Mouse (Mus musculus) intestine, embryonic 16.5 days (tissue): ENCODE measurements around the gene BC030867. TPM values are rescaled to one million over a fixed set of nuclear protein-coding genes. Genes with fewer than 3 reads are reported as not detected.

Experiments
- ATAC-seq: fragments of 200-750 bp; cut with Nextera tagmentation; 2 replicates; pipeline ENCODE4 v1.8.0; 2017; ENCODE audit warnings: moderate TSS enrichment, moderate library complexity
- H3K27ac ChIP-seq: fragments of 300-500 bp; sonication (generic); 2 replicates; pipeline ENCODE4 v1.5.1; 2014; ENCODE audit warnings: mild to moderate bottlenecking, low read length
- H3K27me3 ChIP-seq: fragments of 300-500 bp; sonication (generic); replicated peaks from 2 replicates; pipeline ENCODE4 v1.6.1; 2014; ENCODE audit warnings: low read length, control low read depth, mixed read lengths; ENCODE audit not compliant: control insufficient read depth, insufficient read depth
- H3K36me3 ChIP-seq: fragments of 300-500 bp; sonication (generic); 2 replicates; pipeline ENCODE4 v1.6.1; 2014; ENCODE audit warnings: low read length, control low read depth; ENCODE audit not compliant: control insufficient read depth, insufficient read depth
- H3K4me1 ChIP-seq: fragments of 300-500 bp; sonication (generic); 2 replicates; pipeline ENCODE4 v1.6.1; 2014; ENCODE audit warnings: low read length, control low read depth, mixed read lengths; ENCODE audit not compliant: control insufficient read depth, insufficient read depth
- H3K4me2 ChIP-seq: fragments of 300-500 bp; sonication (generic); 2 replicates; pipeline ENCODE4 v1.6.1; 2014; ENCODE audit warnings: low read depth, low read length, control low read depth
- H3K4me3 ChIP-seq: fragments of 300-500 bp; sonication (generic); 2 replicates; pipeline ENCODE4 v1.5.1; 2014; ENCODE audit warnings: mild to moderate bottlenecking, low read length
- H3K9ac ChIP-seq: fragments of 300-500 bp; sonication (generic); 2 replicates; pipeline ENCODE4 v1.6.1; 2014; ENCODE audit warnings: low read depth, low read length
- H3K9me3 ChIP-seq: fragments of 300-500 bp; sonication (generic); 2 replicates; pipeline ENCODE4 v1.6.1; 2016; ENCODE audit warnings: low read length, control low read depth; ENCODE audit not compliant: control insufficient read depth
- WGBS: fragments of 180-500 bp; shearing (Covaris S2); extraction: QIAGEN DNeasy Blood & Tissue Kit; methylation state at CpG from one replicate; pipeline ENCODE4 v1.1.7; 2014; 5-methylcytosine and 5-hydroxymethylcytosine counted together
- polyA plus RNA-seq: library from polyadenylated mRNA; unstranded; fragments of >200 nt; fragmentation: Nextera tagmentation; extraction: Ambion mirVana; gene quantifications from 2 replicates; pipeline ENCODE4 v1.2.1, GENCODE M21; 2015

BC030867 gene
- polyA plus RNA-seq, 1 experiment from 2014 or later: 15.9 TPM

- Histone ChIP-seq H3K9me3 (no peaks in the 10 kb centered on the region), H3K9ac (no peak overlapping the region; the same call in 1 of the 2 replicates), H3K4me3 (no peak overlapping the region), H3K27ac (no peak overlapping the region), H3K27me3 (no peaks in the 10 kb centered on the region), H3K36me3 (peaks cover 20% of the 10 kb centered on the region), H3K4me2 (no peak overlapping the region), H3K4me1 (peaks cover 19% of the 10 kb centered on the region)
- ATAC-seq: no peak
- 87% methylated on average over 11 of the region's 11 CpGs for WGBS
Measured at GRCm38 (mm10) chr11:102291051-102291535, 42.4 kb downstream of the BC030867 start.

GRCm38 (mm10) chr11:102293971-102294370 lies 45.3 kb downstream of the BC030867 start:
- Histone ChIP-seq H3K9ac (0 out of 2 replicates have a peak overlapping the region, but pooled peaks have one; percentile 93), H3K36me3 (peaks cover 8% of the 10 kb centered on the region), H3K27ac (no peak overlapping the region), H3K9me3 (no peaks in the 10 kb centered on the region), H3K4me3 (no peak overlapping the region), H3K4me1 (peaks cover 12% of the 10 kb centered on the region), H3K27me3 (no peaks in the 10 kb centered on the region), H3K4me2 (no peak overlapping the region)
- WGBS: 95% methylated on average over 13 of the region's 13 CpGs
- ATAC-seq: no peak

- peaks cover 8% of the 10 kb centered on the region for H3K36me3 ChIP-seq
- peak overlapping the region; percentile 93 for H3K9ac ChIP-seq
- no peaks in the 10 kb centered on the region for H3K9me3 ChIP-seq
- H3K4me1 ChIP-seq: peaks cover 11% of the 10 kb centered on the region
- 0 out of 2 replicates have a peak overlapping the region, but pooled peaks have one; percentile 79 for H3K4me2 ChIP-seq
- no peaks in the 10 kb centered on the region for H3K27me3 ChIP-seq
- 64% methylated on average over 5 of the region's 5 CpGs for WGBS
- no peak for ATAC-seq
- no peak overlapping the region for H3K4me3 ChIP-seq
- H3K27ac ChIP-seq: 0 out of 2 replicates have a peak overlapping the region, but pooled peaks have one; percentile 99
Measured at GRCm38 (mm10) chr11:102294416-102294815, 45.7 kb downstream of the BC030867 start.

- H3K4me3 ChIP-seq: peak overlapping the region; percentile 89
- H3K36me3 ChIP-seq: peaks cover 8% of the 10 kb centered on the region
- no peaks in the 10 kb centered on the region for H3K9me3 ChIP-seq
- peak overlapping the region; percentile 99 for H3K27ac ChIP-seq
- 64% methylated on average over 12 of the region's 12 CpGs for WGBS
- peaks cover 11% of the 10 kb centered on the region for H3K4me1 ChIP-seq
- peak overlapping the region; percentile 79 for H3K4me2 ChIP-seq
- no peaks in the 10 kb centered on the region for H3K27me3 ChIP-seq
- peak overlapping the region; percentile 93 for H3K9ac ChIP-seq
- no peak for ATAC-seq
Measured at GRCm38 (mm10) chr11:102294887-102295597, 46.4 kb downstream of the BC030867 start.

- no peaks in the 10 kb centered on the region for H3K9me3 ChIP-seq
- peak overlapping the region; percentile 89 for H3K4me3 ChIP-seq
- H3K27me3 ChIP-seq: no peaks in the 10 kb centered on the region
- peak overlapping the region; percentile 99 for H3K27ac ChIP-seq
- peaks cover 11% of the 10 kb centered on the region for H3K4me1 ChIP-seq
- peak overlapping the region; percentile 79 for H3K4me2 ChIP-seq
- H3K9ac ChIP-seq: peak overlapping the region; percentile 93
- WGBS: 2% methylated on average over 43 of the region's 73 CpGs
- peak; percentile 16 for ATAC-seq
- H3K36me3 ChIP-seq: peaks cover 4% of the 10 kb centered on the region; the same call in 1 of the 2 replicates
Measured at GRCm38 (mm10) chr11:102295598-102296471, 47.2 kb downstream of the BC030867 start.

GRCm38 (mm10) chr11:102296491-102297472 lies 48.1 kb downstream of the BC030867 start, which contains the start of gene Atxn7l3:
Gene Atxn7l3 (minus strand): TSS chr11:102296631.
- no peaks in the 10 kb centered on the region for H3K27me3 ChIP-seq
- peak; percentile 95 for ATAC-seq
- H3K4me2 ChIP-seq: peak within 1 kb of the TSS; percentile 79
- peak within 1 kb of the TSS; percentile 99 for H3K27ac ChIP-seq
- H3K4me1 ChIP-seq: peaks cover 11% of the 10 kb centered on the region
- peak within 1 kb of the TSS; percentile 93 for H3K9ac ChIP-seq
- peak within 1 kb of the TSS; percentile 89 for H3K4me3 ChIP-seq
- no peaks in the 10 kb centered on the region for H3K36me3 ChIP-seq
- WGBS: under 1% methylated on average over 52 of the region's 125 CpGs
- H3K9me3 ChIP-seq: no peaks in the 10 kb centered on the region

GRCm38 (mm10) chr11:102297577-102298556 lies 49.2 kb downstream of the BC030867 start:
- ATAC-seq: no peak; the same call in 1 of the 2 replicates

GRCm38 (mm10) chr11:102299839-102300238 lies 51.2 kb downstream of the BC030867 start:
- H3K9me3 ChIP-seq: no peaks in the 10 kb centered on the region
- no peak overlapping the region for H3K9ac ChIP-seq
- no peaks in the 10 kb centered on the region for H3K27me3 ChIP-seq
- 15% methylated on average over 1 of the region's 1 CpGs for WGBS
- H3K4me1 ChIP-seq: peaks cover 7% of the 10 kb centered on the region
- H3K27ac ChIP-seq: no peak overlapping the region
- H3K4me2 ChIP-seq: no peak overlapping the region
- no peak overlapping the region for H3K4me3 ChIP-seq
- no peak for ATAC-seq
- no peaks in the 10 kb centered on the region for H3K36me3 ChIP-seq

More at GRCm38 (mm10) chr11:102297577-102298556, 49.2 kb downstream of the BC030867 start:
- Histone ChIP-seq H3K27ac (peak overlapping the region; percentile 99), H3K4me2 (peak overlapping the region; percentile 79), H3K4me3 (peak overlapping the region; percentile 89), H3K9me3 (no peaks in the 10 kb centered on the region), H3K36me3 (no peaks in the 10 kb centered on the region), H3K27me3 (no peaks in the 10 kb centered on the region), H3K4me1 (peaks cover 11% of the 10 kb centered on the region), H3K9ac (peak overlapping the region; percentile 87)
- WGBS: 24% methylated on average over 27 of the region's 27 CpGs
